Mouse (Mus musculus): ENCODE data around the gene Ccl7.
A peak's percentile ranks its signal among the peaks of the same experiment; 100 is the strongest.

Gene Ccl7

DNA sequence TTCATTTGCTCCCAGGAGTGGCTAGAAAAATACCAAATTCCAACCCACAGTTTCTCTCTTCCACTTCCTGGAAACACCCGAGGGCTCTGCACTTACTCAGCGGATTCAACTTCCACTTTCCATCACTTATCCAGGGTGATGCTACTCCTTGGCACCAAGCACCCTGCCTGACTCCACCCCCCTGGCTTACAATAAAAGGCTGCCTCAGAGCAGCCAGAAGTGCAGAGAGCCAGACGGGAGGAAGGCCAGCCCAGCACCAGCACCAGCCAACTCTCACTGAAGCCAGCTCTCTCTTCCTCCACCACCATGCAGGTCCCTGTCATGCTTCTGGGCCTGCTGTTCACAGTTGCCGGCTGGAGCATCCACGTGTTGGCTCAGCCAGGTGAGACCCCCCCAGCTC lies 10.2 kb upstream of the Ccl7 start, which contains the start of gene Ccl2:
Gene Ccl2 (plus strand): TSS at position 216 of the 400 bp plus-strand sequence.
- no peak for DNase-seq (ENCODE audit: low read depth)

GRCm38 (mm10) chr11:82035857-82036256 lies 9.7 kb upstream of the Ccl7 start:
- DNase-seq (ENCODE audit: low read depth), result no peak

DNA sequence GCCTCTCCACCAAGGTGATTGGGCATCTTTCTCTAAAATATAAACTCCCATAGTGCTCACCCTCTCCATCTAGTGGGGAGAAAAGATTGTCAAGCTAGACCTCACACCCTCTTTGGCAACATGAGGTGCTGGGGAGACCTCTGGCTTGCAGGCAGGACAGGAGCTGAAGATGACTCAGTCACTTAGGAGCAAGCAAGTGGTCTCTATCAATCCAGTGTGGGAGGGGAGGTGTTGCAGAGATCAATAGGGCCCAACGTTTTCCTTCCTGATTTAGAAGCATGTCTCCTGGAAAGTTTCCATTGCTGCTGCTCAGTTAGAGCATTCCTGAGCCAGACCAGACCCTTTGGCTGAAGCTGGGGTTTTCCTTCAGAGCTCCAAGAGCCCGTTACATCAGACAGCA lies 7.0 kb upstream of the Ccl7 start, which contains the start of gene Gm17268:
Gene Gm17268 (minus strand): TSS at position 28 of the 400 bp plus-strand sequence.
- DNase-seq (ENCODE audit: low read depth), result no peak

- DNase-seq (ENCODE audit: low read depth), result no peak
Measured at GRCm38 (mm10) chr11:82039132-82039660, 6.3 kb upstream of the Ccl7 start.

GRCm38 (mm10) chr11:82041671-82042080 lies 3.8 kb upstream of the Ccl7 start:
- no peak for DNase-seq (ENCODE audit: low read depth)

DNA sequence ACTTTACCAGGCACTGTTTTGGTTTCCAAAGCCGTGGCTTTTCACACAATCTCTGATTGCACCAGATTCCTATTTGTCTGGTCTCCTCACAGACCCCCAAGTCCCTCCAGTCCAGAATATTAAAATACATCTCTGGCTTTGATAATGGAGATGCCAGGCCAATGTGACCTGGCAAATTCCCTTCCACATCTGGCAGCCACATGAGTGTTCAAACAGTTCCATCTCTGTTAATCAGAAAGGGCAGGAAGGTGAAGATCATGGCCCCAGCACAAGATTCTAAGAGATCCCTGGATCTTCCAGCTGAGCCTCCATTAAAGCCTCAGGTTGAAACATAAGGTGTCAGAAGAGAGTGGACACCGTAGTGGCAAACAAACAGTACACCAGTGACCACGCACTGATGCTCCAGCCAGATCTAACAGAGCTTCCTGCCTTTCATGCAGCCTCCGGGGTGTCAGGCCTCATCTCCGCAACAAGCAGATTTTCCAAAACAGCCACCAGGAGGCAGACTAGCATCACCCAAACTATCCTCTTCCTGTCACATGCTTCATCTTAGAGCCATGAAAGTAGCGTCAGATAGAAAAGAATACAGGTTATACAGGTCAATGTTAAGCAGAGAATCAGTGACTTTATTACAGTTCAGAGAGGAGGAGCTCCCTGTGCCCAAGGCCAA lies 2.4 kb downstream of the Ccl7 start:
- peak; percentile 62 for DNase-seq (ENCODE audit: low read depth)

DNA sequence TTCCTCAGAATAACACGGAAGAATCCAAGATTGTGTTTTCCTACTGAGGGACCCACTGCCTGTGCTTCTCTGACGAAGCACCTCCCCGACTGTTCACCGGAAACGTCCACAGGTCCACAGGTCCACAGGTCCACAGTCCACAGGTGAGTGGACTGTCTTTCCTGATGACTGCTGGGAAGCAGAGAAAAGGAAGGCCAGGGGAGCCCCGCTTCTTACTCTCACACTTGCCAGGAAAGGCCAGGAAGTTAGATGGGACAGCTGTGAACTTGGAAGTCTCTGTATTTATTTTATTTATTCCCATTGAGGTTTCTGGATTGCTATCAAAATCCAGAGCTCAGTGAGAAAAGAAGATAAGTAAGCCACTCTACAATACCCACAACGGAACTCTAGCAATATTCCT lies 8.3 kb downstream of the Ccl7 start:
- DNase-seq (ENCODE audit: low read depth), result no peak

GRCm38 (mm10) chr11:82057646-82058045 lies 12.1 kb downstream of the Ccl7 start, which contains the start of gene Ccl11:
Gene Ccl11, plus strand, starts transcription at chr11:82057823.
- DNase-seq (ENCODE audit: low read depth), result no peak

- no peak for DNase-seq (ENCODE audit: low read depth)
Measured at GRCm38 (mm10) chr11:82062226-82062625, 16.7 kb downstream of the Ccl7 start.

DNA sequence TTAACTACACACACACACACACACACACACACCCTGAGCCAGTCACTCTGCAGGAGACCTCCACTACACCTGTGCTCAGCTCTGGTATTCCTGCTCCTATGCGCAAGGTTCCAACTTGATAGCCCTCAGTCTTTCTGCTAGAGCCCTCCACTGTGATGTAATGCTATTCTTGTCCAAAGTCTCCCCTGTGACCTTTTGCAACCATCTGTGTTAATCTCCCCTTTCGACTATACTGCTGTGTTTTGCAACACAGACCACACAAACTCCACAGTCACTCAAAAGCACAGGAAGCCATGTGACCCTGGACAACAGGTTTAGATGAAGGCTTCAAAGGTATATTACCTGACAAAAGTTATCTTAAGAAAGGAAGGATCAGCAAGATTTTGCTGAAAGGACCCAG lies 17.9 kb downstream of the Ccl7 start:
- no peak for DNase-seq (ENCODE audit: low read depth)

DNA sequence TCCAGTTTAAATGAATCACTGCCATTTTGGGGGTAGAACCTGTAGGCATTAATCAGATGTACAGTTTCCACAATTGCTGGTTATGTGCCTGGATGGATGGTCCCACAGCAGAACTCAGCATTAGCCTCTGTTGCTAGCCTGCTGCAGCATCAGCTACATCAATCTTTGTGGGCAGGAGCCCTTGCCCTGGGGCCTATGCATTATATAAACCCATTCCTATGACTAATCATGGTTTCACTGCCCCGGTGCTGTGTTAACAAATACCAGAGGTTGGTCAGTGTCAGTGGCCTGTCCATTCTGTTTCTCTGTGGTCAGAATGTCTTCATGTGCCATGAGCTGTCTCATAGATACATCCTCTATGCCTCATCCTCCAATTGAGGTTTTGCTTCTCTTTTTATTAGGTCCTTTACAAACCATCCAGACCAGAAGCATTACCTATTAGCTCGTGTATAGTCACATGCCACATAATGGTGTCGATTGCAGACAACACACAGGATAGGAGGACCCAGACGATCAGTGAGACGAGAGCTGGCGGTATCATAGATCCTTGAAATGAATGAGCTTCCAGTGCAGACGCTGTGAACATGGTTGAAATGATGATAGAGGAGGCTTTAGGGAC lies 21.6 kb downstream of the Ccl7 start:
- no peak for DNase-seq (ENCODE audit: low read depth)

DNA sequence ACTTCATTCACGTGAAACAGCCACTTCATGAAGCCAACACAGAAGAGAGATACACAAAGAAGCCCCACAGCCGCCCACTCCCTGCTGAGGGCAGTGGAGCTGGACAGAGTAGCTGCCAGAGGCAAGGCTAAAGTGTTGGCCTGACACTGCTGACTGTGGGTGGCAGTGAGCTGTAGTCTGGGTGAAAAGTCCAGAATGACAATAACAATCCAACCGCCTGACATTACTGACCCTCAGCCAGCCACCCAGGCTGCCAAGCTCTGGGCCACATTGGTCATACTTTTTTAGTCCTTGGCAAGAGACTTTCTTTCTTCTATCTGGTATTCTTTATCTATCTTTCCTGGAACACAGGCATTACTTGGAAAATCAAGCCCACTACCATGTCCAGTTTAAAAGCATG lies 25.6 kb downstream of the Ccl7 start:
- DNase-seq (ENCODE audit: low read depth), result no peak

DNA sequence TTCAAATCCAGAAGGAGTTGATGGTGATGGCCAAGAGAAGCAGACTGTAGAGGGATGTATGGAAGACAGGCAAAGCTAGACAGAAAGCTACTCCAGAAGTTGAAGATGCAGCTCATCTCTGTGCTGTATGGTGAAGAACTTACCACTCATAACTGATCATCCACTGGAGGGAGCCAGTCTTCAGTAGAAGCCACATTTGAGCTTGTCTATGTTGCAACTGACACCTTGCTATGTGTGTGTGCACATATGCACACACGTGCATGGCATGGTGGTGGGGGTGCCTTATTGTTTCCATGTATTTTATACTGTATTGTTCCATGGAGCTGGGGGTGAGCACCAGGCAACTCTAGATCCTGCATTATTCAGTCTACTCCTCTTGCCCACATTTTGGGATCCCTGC lies 26.9 kb downstream of the Ccl7 start:
- DNase-seq (ENCODE audit: low read depth), result no peak

DNA sequence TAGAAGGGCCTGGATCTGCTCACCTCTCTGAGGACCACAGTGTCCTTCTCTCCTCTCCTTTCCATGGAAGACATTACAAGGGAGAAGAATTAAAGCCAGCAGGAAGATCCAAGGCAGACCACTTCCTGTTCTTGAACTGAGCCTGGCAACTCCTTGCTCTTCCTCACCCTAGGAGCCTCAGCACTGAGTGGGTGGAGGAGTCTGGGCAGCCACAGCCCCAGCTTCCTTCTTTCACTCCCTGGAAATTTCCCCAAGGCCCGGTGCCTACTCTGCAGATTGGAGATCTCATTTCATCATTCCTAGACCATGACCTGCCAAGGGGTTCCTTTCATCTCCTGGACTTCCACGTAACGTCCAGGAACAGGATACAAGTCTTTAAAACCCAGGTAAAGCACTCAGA lies 27.5 kb downstream of the Ccl7 start:
- DNase-seq (ENCODE audit: low read depth), result no peak

DNA sequence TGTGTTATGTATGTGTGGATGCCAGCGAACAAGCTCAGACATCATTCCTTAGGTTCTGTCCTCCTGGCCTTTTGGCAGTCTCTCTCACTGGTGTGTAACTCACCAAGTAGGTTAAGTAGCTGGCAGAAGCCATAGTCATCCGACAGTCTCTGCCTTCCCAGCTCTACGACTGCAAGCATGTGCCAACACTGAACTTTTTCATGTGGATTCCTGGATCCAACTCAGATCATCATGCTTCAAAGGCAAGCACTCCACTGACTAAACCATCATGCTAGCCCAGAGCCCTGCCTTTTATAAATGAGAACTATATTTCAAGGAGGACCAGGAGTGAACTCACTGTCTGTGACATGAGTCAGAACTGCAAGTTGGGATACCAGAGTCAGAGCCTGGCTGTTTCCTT lies 28.2 kb downstream of the Ccl7 start:
- DNase-seq (ENCODE audit: low read depth), result no peak

DNA sequence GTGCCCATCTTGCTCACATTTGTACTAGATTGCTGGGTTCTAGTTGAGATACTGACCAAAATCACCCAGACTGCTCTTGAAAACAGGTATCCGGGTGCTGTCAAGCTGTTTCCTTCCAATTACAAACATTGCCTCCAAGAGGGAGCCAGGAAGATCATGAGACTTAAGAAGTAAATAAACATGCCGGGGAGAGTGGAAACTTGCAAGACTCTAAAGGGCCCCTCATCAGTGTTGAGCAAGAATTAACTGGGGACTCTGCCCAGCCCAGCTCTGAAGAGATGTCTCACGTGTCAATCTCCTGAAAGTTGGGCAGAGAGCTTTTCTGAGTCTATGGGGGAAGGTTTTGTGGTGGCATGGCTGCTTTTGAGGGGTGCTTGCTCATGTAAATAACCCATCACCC lies 31.5 kb downstream of the Ccl7 start:
- DNase-seq (ENCODE audit: low read depth), result no peak

DNA sequence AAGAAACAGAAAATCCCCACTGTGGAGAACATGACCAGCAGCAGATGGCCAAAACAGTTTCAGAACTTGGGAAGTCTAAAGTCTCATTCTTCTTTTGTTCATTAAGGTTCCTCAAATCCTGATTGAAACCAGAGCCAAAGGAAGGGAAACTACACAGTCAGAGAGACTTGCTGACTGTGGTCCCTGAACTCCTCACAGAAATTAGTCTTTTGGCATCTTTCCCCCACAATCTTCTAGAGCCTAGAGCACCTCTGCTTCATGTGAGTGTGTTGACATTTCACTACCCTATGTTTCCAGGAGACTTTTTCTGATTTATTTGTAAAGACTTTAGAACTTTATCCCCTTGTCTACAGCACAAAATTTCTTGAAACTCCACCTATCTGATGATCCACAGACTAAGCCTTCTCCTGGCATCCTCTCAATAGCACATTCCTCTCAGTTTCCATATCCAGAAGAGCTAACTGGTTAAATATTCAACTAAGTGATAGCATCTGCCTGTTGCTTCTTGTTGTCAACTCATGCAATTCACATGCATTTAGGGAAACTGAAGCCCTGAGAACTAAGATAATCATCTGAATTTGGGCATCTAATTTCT lies 32.7 kb downstream of the Ccl7 start:
- DNase-seq (ENCODE audit: low read depth), result no peak

DNA sequence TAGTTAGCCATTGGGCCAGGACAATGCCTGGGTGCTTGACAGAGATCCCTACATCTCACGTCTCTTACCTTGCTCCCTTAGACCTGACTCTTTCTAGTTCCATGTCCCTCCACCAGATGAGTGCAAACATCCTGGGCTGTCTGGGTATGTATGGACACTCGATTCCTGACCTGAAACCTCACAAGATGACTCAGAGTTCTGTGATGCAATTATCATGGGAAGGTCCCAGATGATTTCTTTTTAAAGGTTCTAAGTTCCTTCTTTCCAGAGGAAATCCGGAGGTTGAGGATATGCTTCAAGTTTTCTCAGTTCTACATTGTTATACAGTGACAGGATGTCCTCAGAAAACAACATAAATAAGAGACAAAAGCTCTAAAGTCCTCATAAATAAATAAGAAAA lies 35.4 kb downstream of the Ccl7 start:
- no peak for DNase-seq (ENCODE audit: low read depth)

- no peak for DNase-seq (ENCODE audit: low read depth)
Measured at GRCm38 (mm10) chr11:82084360-82084759, 38.8 kb downstream of the Ccl7 start.
